Mouse (Mus musculus): ENCODE measurements around the gene Rdh1.

GRCm38 (mm10) chr10:127815888-127816287, 56.4 kb downstream of the Rdh1 start:
- no peak for TF ChIP-seq CTCF (IDR thresholded peaks at IDR 0.05)
- no peak for TF ChIP-seq EP300 (IDR thresholded peaks at IDR 0.05; ENCODE audit: insufficient read depth, low read depth, low read length)
- TF ChIP-seq POLR2A (IDR thresholded peaks at IDR 0.05; ENCODE audit: insufficient read depth, low read depth, low read length), result no peak

Data from heart, adult 2 months (tissue).